Comparison of ENCODE assay signal across 9 mouse cellular contexts in genomic region chr10:70952056-70952769, GRCm38 (mm10).
DNase-seq lines count a peak whose midpoint lies in the region; ATAC-seq lines count a peak whose summit lies in the region.
"Had no signal": no experiment of that assay in that cellular context is flagged by ENCODE, and none has a peak within 500 bp of the region (broad histone marks: within the 10 kb centered on the region; RNA-seq: fewer than 3 reads in every experiment).

No protein-coding gene starts in this region.

- H3K27ac ChIP-seq in forebrain, embryonic 15.5 days (replicated peaks): peak overlapping the region; percentile 92
- peak overlapping the region; percentile 58 for H3K27ac ChIP-seq in limb, embryonic 13.5 days
- H3K27ac ChIP-seq: heart, embryonic 15.5 days had no signal

- peak overlapping the region; percentile 42; the same call in 1 of the 2 replicates for H3K9ac ChIP-seq in forebrain, embryonic 15.5 days (replicated peaks)
- no peak overlapping the region for H3K9ac ChIP-seq in limb, embryonic 13.5 days
- H3K9ac ChIP-seq: heart, embryonic 15.5 days had no signal

- peak overlapping the region; percentile 33 for H3K4me3 ChIP-seq in forebrain, embryonic 15.5 days
- H3K4me3 ChIP-seq in limb, embryonic 13.5 days: no peak overlapping the region
- H3K4me3 ChIP-seq: heart, embryonic 15.5 days had no signal

- no peaks in the 10 kb centered on the region for H3K9me3 ChIP-seq in forebrain, embryonic 15.5 days
- no peaks in the 10 kb centered on the region for H3K9me3 ChIP-seq in limb, embryonic 13.5 days
- H3K9me3 ChIP-seq: heart, embryonic 15.5 days had no signal

- WGBS in forebrain, embryonic 15.5 days: 31% methylated on average over 11 of the region's 11 CpGs
- WGBS in limb, embryonic 13.5 days: 52% methylated on average over 11 of the region's 11 CpGs

- peak overlapping the region; percentile 45 for H3K4me2 ChIP-seq in forebrain, embryonic 15.5 days (replicated peaks)
- peak overlapping the region; percentile 41 for H3K4me2 ChIP-seq in limb, embryonic 13.5 days (replicated peaks)
- H3K4me2 ChIP-seq: heart, embryonic 15.5 days had no signal

- H3K27me3 ChIP-seq in forebrain, embryonic 15.5 days: no peaks in the 10 kb centered on the region
- H3K27me3 ChIP-seq in limb, embryonic 13.5 days: 0 out of 2 replicates have a peak, but pooled peaks cover 3% of the 10 kb centered on the region
- H3K27me3 ChIP-seq: heart, embryonic 15.5 days had no signal

- ATAC-seq in forebrain, embryonic 15.5 days (replicated peaks): peak; percentile 86
- ATAC-seq in limb, embryonic 13.5 days (ENCODE audit: low FRiP score, low read depth): no peak

- peaks cover 31% of the 10 kb centered on the region for H3K4me1 ChIP-seq in forebrain, embryonic 15.5 days
- peaks cover 24% of the 10 kb centered on the region for H3K4me1 ChIP-seq in limb, embryonic 13.5 days

- H3K36me3 ChIP-seq in forebrain, embryonic 15.5 days: no peaks in the 10 kb centered on the region
- peaks cover 40% of the 10 kb centered on the region for H3K36me3 ChIP-seq in limb, embryonic 13.5 days

- DNase-seq in layer of hippocampus, adult 18-20 months (ENCODE audit: low spot score in 2 of 2): peak; percentile 18 to 73
- no peak for DNase-seq in layer of hippocampus, postnatal 25 days (ENCODE audit: extremely low spot score in 1 of 2, low spot score in 1 of 2)
- peak; percentile 13 for DNase-seq in retina, postnatal 7 days (ENCODE audit: low read depth, low spot score)
- DNase-seq in gastrocnemius, adult 8-10 months (ENCODE audit: low spot score in 2 of 2): no peak
- DNase-seq in spleen, postnatal 4 days (ENCODE audit: low spot score in 2 of 2): no peak
- no peak for DNase-seq in adrenal gland, postnatal 10 days

Comparison
In these comparisons a context has a peak if more than half of its experiments do, and no peak if none do; other contexts are left out.
1. DNase-seq: peak in layer of hippocampus, adult 18-20 months (2 of 2) and retina, postnatal 7 days (single experiment); none in layer of hippocampus, postnatal 25 days (0 of 2), gastrocnemius, adult 8-10 months (0 of 2), spleen, postnatal 4 days (0 of 2) and adrenal gland, postnatal 10 days (single experiment).